Mouse (Mus musculus): Measurements from ENCODE around the gene Chrng.
A peak's percentile ranks its signal among the peaks of the same experiment; 100 is the strongest.

GRCm38 (mm10) chr1:87211431-87211830 lies 7.0 kb downstream of the Chrng start:
- TF ChIP-seq BHLHE40 (IDR thresholded peaks at IDR 0.05; ENCODE audit: low read depth, low read length), result peak; percentile 47
- peak; percentile 82 for TF ChIP-seq USF1 (IDR thresholded peaks at IDR 0.05; ENCODE audit: low read depth, low read length)
- TF ChIP-seq MYC (IDR thresholded peaks at IDR 0.05; ENCODE audit: low read depth, low read length), result 0 out of 2 replicates have a peak, but pooled peaks have one; percentile 45
- no peak for TF ChIP-seq CTCF (conservative IDR thresholded peaks at IDR 0.05 in 1 of 2, IDR thresholded peaks at IDR 0.05 in 1 of 2; ENCODE audit: low read depth in 2 of 2, low read length in 2 of 2)
- TF ChIP-seq POLR2A (IDR thresholded peaks at IDR 0.05; ENCODE audit: low read depth, low read length), result peak; percentile 36; the same call in 1 of the 2 replicates
- no peak for TF ChIP-seq POLR2AphosphoS2 (IDR thresholded peaks at IDR 0.05; ENCODE audit: low read depth, low read length)
- TF ChIP-seq EP300 (IDR thresholded peaks at IDR 0.05; ENCODE audit: low read length), result no peak
- no peak for TF ChIP-seq KAT2A (IDR thresholded peaks at IDR 0.05; ENCODE audit: insufficient replicate concordance, low read length)
- TF ChIP-seq MAX (IDR thresholded peaks at IDR 0.05; ENCODE audit: low read length), result peak; percentile 71
- TF ChIP-seq SMC3 (IDR thresholded peaks at IDR 0.05; ENCODE audit: low read depth, low read length), result no peak
- no peak for TF ChIP-seq MAFK (IDR thresholded peaks at IDR 0.05; ENCODE audit: insufficient replicate concordance, low read length)
